Mouse (Mus musculus) erythroblast, embryonic 14.5 days (primary cell): ENCODE measurements at regions not wholly inside any gene's neighbourhood (a gene's known extent, or its start where the extent isn't known, plus 50 kb on each side); places are given as distances from the start of the nearest gene placed in this dataset.

Experiments
- H3K27me3 ChIP-seq: 2 replicates; pipeline ENCODE4 v1.6.1; 2012; ENCODE audit warnings: inconsistent platforms; ENCODE audit not compliant: control insufficient read depth
- H3K36me3 ChIP-seq: 2 replicates; pipeline ENCODE4 v1.6.1; 2012; ENCODE audit warnings: mild to moderate bottlenecking, inconsistent platforms; ENCODE audit not compliant: control insufficient read depth
- H3K4me1 ChIP-seq: 2 replicates; pipeline ENCODE4 v1.6.1; 2012; ENCODE audit warnings: inconsistent platforms; ENCODE audit not compliant: control insufficient read depth
- H3K4me3 ChIP-seq: replicated peaks from 2 replicates; pipeline ENCODE3; 2012; ENCODE audit warnings: moderate library complexity, mild to moderate bottlenecking, inconsistent platforms
- H3K9me3 ChIP-seq: 2 replicates; pipeline ENCODE4 v1.6.1; 2012; ENCODE audit warnings: low read length, inconsistent platforms, mixed read lengths; ENCODE audit not compliant: control insufficient read depth
- GATA1 ChIP-seq: IDR thresholded peaks from 2 replicates; pipeline ENCODE4 v1.6.1; 2012; ENCODE audit warnings: low read length, inconsistent platforms, mixed read lengths
- TAL1 ChIP-seq: IDR thresholded peaks from 3 replicates; pipeline ENCODE4 v1.6.1; 2012; ENCODE audit warnings: low read length, inconsistent platforms, mixed read lengths

- no peak for TF ChIP-seq TAL1
- TF ChIP-seq GATA1, result no peak
- Histone ChIP-seq H3K9me3 (no peaks in the 10 kb centered on the region), H3K27me3 (no peaks in the 10 kb centered on the region), H3K36me3 (no peaks in the 10 kb centered on the region), H3K4me3 (no peak overlapping the region), H3K4me1 (no peaks in the 10 kb centered on the region)
These were observed 80.7 kb upstream of the Otogl start for GRCm38 (mm10) chr10:107992621-107993020.

DNA sequence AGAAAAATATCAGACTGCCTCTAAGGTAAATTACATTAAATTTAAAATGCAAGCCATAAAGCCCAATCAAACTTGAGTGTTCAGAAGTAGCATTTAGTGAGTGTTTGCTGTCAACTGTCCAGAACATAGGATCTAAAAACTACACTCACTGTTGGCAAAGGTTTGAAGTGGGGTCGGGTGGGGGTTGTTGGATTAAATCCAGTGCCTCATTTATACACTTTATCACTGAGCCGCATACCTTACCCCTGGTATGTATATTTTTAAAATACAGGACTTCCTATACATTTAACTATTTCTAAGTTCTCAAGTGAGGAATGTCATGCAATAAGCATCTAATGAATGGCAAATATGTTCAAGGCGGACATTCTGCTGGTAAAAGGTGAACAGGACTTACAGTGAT, 78.6 kb upstream of the Otogl start:
- Histone ChIP-seq H3K4me3 (no peak overlapping the region), H3K9me3 (no peaks in the 10 kb centered on the region), H3K36me3 (no peaks in the 10 kb centered on the region), H3K27me3 (no peaks in the 10 kb centered on the region), H3K4me1 (no peaks in the 10 kb centered on the region)
- no peak for TF ChIP-seq TAL1
- TF ChIP-seq GATA1, result no peak

DNA sequence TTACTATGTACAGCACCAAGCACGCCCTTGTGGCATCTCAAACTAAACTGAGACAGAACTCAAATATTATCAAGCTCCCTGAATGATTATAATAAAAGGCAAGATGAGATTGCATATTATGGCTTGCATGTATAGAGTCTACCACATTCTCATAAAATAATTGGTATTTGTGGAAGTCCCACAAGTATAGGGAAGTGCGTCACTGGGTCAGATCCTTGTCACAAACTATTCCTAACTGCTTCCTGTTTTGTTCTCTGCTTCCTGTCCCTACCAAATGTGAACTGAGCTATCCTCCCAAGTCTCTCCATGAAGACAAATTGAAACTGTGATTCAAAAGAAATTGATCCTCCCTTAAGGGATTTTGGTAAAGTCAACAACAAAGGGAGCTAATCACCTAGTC, 78.0 kb upstream of the Otogl start:
- Histone ChIP-seq H3K36me3 (no peaks in the 10 kb centered on the region), H3K4me3 (no peak overlapping the region), H3K4me1 (no peaks in the 10 kb centered on the region), H3K27me3 (no peaks in the 10 kb centered on the region), H3K9me3 (no peaks in the 10 kb centered on the region)
- no peak for TF ChIP-seq TAL1
- TF ChIP-seq GATA1, result no peak

- H3K36me3 ChIP-seq, result no peaks in the 10 kb centered on the region
- H3K4me1 ChIP-seq, result no peaks in the 10 kb centered on the region
- H3K27me3 ChIP-seq, result no peaks in the 10 kb centered on the region
- no peak overlapping the region for H3K4me3 ChIP-seq
- no peaks in the 10 kb centered on the region for H3K9me3 ChIP-seq
- TF ChIP-seq GATA1 (no peak), TAL1 (no peak)
These were observed 70.7 kb upstream of the Otogl start for GRCm38 (mm10) chr10:107982632-107983031.

GRCm38 (mm10) chr10:107982082-107982481, 70.1 kb upstream of the Otogl start:
- Histone ChIP-seq H3K9me3 (no peaks in the 10 kb centered on the region), H3K27me3 (no peaks in the 10 kb centered on the region), H3K36me3 (no peaks in the 10 kb centered on the region), H3K4me3 (no peak overlapping the region), H3K4me1 (no peaks in the 10 kb centered on the region)
- TF ChIP-seq GATA1, result no peak
- TF ChIP-seq TAL1, result no peak

DNA sequence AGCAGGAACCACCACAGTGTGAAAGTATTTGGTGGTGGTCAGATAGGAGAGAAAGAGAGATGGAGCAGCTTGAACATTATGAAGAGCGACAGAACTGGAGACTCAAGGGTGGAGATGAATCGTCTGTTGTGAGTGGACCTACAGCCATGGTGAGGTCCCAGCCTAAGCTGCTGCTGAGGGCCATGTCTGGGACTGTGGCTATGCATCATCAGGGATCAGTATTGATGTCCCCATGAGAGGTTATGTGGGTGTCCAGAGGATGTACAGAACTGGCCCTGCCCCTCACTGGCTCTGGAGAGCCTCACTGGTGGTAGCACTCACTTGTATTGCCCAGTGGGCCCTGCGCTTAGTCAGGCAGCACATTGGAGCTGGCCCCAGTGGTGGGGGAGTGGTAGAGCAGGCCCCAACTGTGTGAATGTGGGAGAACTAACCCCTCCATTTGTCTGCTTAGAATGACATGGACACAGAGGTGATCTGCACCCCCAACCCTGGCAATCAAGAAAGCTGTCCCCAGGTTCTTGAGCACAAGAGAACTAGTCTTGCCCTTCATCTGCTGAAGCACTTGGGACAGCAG, 64.5 kb upstream of the Otogl start:
- Histone ChIP-seq H3K4me3 (no peak overlapping the region), H3K4me1 (no peaks in the 10 kb centered on the region)
- TF ChIP-seq TAL1 (no peak), GATA1 (no peak)

GRCm38 (mm10) chr10:107971748-107972147, 59.8 kb upstream of the Otogl start:
- Histone ChIP-seq H3K4me1 (no peaks in the 10 kb centered on the region), H3K36me3 (no peaks in the 10 kb centered on the region), H3K27me3 (no peaks in the 10 kb centered on the region), H3K4me3 (no peak overlapping the region), H3K9me3 (no peaks in the 10 kb centered on the region)
- TF ChIP-seq TAL1, result no peak
- TF ChIP-seq GATA1, result no peak

More for the DNA sequence above, 64.5 kb upstream of the Otogl start:
- H3K9me3 ChIP-seq, result no peaks in the 10 kb centered on the region
- H3K36me3 ChIP-seq, result no peaks in the 10 kb centered on the region
- no peaks in the 10 kb centered on the region for H3K27me3 ChIP-seq

GRCm38 (mm10) chr10:107966996-107967395, 55.1 kb upstream of the Otogl start:
- Histone ChIP-seq H3K9me3 (no peaks in the 10 kb centered on the region), H3K4me3 (no peak overlapping the region), H3K27me3 (no peaks in the 10 kb centered on the region), H3K4me1 (peaks cover 6% of the 10 kb centered on the region), H3K36me3 (no peaks in the 10 kb centered on the region)
- TF ChIP-seq TAL1, result no peak
- TF ChIP-seq GATA1, result no peak

DNA sequence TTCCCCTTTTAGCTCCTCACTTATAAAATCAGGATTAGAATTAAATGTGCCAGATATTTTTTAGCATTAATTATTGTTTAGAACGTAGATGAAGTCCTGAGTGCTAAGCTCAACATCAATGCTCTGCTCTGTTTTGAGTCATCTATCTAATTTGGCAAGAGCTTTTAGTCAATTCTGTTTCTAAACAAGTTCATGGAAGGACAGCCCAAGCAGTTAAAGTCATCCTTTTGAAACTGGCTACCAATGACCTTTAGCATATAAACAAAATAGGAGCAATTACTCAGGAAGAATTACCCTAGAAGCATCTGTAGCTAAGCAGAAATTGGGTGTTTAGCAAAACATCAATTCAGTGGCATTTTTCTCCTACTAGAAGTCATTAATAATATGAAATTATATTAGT, 52.1 kb upstream of the Otogl start:
- no peak for TF ChIP-seq GATA1
- no peak for TF ChIP-seq TAL1
- Histone ChIP-seq H3K4me1 (peaks cover 6% of the 10 kb centered on the region), H3K27me3 (no peaks in the 10 kb centered on the region), H3K36me3 (no peaks in the 10 kb centered on the region), H3K4me3 (no peak overlapping the region), H3K9me3 (no peaks in the 10 kb centered on the region)

DNA sequence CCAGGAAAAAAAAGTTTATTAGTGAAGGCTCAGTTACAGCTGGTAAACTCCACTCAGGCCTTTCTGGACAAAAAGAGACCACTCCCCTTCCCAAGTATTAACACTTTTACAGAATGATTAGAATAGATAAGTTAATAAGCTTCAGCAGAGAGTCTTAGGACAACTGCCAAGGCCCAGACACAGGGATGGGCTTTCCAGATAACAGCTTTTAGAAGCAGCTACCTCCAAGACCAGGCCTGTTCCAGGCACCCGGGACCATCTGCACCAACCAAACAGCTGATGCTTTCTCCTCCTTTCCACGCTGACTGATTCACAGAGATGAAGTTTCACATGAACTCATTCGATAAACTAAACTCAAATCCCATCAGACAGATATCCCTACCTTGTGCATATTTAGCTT, 50.2 kb upstream of the Otogl start:
- no peaks in the 10 kb centered on the region for H3K27me3 ChIP-seq
- H3K4me3 ChIP-seq, result no peak overlapping the region
- H3K4me1 ChIP-seq, result peaks cover 8% of the 10 kb centered on the region
- TF ChIP-seq GATA1 (no peak), TAL1 (no peak)
- H3K9me3 ChIP-seq, result no peaks in the 10 kb centered on the region
- no peaks in the 10 kb centered on the region for H3K36me3 ChIP-seq
